Mouse (Mus musculus): Measurements from ENCODE around the gene 4930579F01Rik. TPM values are rescaled to one million over a fixed set of nuclear protein-coding genes. Genes with fewer than 3 reads are reported as not detected.

4930579F01Rik gene
- polyA plus RNA-seq, 1 experiment from 2014 or later: 0.14 TPM

DNA sequence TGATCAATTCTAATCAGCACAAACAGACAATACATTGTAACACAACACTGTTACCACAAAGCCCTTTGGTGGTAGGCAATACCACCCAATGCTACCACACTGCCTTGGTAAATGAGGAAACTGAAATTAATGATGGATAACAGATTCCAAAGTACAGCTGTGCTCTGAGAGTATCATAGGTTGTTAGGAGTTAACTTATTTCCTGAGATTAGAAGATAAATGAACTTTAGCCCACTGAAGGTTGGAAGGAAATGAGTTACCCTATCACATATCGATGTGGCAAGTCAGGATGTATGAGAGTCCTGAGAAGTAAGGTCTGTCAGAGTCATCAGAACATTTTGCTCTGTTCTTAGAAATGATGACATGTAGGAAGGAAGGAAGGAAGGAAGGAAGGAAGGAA, 59.1 kb downstream of the 4930579F01Rik start:
- no peaks in the 10 kb centered on the region for H3K27me3 ChIP-seq (ENCODE audit: insufficient read depth, low read length)
- no peak overlapping the region for H3K27ac ChIP-seq
- TF ChIP-seq CTCF (IDR thresholded peaks at IDR 0.05; ENCODE audit: low read depth): no peak
- H3K36me3 ChIP-seq (ENCODE audit: insufficient read depth, low read length): no peaks in the 10 kb centered on the region
- H3K9ac ChIP-seq (ENCODE audit: low read depth, low read length): no peak overlapping the region
- no peak overlapping the region for H3K4me2 ChIP-seq (ENCODE audit: low read length)
- WGBS: 51% methylated on average over 1 of the region's 1 CpGs
- H3K4me1 ChIP-seq (replicated peaks; ENCODE audit: insufficient read depth, low read length): no peaks in the 10 kb centered on the region
- ATAC-seq (replicated peaks; ENCODE audit: low FRiP score, low read depth) (no peak), DNase-seq (ENCODE audit: low spot score) (no peak)
- H3K9me3 ChIP-seq (replicated peaks; ENCODE audit: low read length): no peaks in the 10 kb centered on the region
- no peak overlapping the region for H3K4me3 ChIP-seq (replicated peaks; ENCODE audit: low read depth, low read length)

DNA sequence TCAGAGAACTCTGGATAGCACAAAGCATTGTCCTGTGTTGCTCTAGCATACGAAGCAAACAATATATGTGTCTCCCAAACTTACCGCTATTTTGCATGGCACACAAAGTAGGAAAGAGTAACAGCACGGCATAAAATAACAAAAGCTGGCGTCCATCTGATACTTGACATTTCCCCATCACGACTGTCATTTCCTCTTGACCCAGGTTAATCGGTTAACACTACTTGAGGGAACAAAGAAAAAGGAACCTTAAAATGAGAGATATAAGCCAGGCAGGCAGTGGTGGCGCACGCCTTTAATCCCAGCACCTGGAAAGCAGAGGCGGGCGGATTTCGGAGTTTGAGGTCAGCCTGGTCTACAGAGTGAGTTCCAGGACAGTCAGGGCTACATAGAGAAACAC, 59.7 kb downstream of the 4930579F01Rik start:
- Histone ChIP-seq H3K9me3 (replicated peaks; ENCODE audit: low read length) (no peaks in the 10 kb centered on the region), H3K9ac (ENCODE audit: low read depth, low read length) (no peak overlapping the region), H3K4me3 (replicated peaks; ENCODE audit: low read depth, low read length) (no peak overlapping the region), H3K36me3 (ENCODE audit: insufficient read depth, low read length) (no peaks in the 10 kb centered on the region), H3K4me2 (ENCODE audit: low read length) (no peak overlapping the region), H3K27ac (no peak overlapping the region), H3K4me1 (replicated peaks; ENCODE audit: insufficient read depth, low read length) (no peaks in the 10 kb centered on the region), H3K27me3 (ENCODE audit: insufficient read depth, low read length) (no peaks in the 10 kb centered on the region)
- 77% methylated on average over 11 of the region's 11 CpGs for WGBS
- TF ChIP-seq CTCF (IDR thresholded peaks at IDR 0.05; ENCODE audit: low read depth): no peak
- no peak for DNase-seq (ENCODE audit: low spot score)
- no peak for ATAC-seq (replicated peaks; ENCODE audit: low FRiP score, low read depth)

DNA sequence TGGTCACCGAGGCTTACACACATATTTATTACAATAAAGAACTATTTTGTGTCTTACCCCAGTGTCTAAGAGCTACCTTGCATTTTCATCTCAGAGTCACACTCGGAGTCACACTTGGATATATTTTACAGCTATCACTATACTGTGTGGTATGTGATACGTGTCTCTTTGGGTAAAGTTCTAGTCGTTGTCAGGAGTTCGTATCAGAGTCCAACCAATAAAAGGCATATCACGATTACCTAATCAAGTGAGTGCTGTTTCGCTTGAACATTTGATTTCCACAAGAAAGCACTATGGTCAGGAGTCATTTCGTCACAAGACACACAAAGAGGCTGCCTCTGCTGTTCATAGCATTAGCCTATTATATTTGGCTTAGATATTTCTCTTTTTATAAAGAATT, 60.2 kb downstream of the 4930579F01Rik start:
- 84% methylated on average over 8 of the region's 8 CpGs for WGBS
- no peak for DNase-seq (ENCODE audit: low spot score)
- no peak overlapping the region for H3K4me2 ChIP-seq (ENCODE audit: low read length)
- no peak overlapping the region for H3K9ac ChIP-seq (ENCODE audit: low read depth, low read length)
- no peak for ATAC-seq (replicated peaks; ENCODE audit: low FRiP score, low read depth)
- H3K27ac ChIP-seq: no peak overlapping the region
- H3K4me1 ChIP-seq (replicated peaks; ENCODE audit: insufficient read depth, low read length): no peaks in the 10 kb centered on the region
- H3K9me3 ChIP-seq (replicated peaks; ENCODE audit: low read length): no peaks in the 10 kb centered on the region
- no peaks in the 10 kb centered on the region for H3K36me3 ChIP-seq (ENCODE audit: insufficient read depth, low read length)
- no peaks in the 10 kb centered on the region for H3K27me3 ChIP-seq (ENCODE audit: insufficient read depth, low read length)
- H3K4me3 ChIP-seq (replicated peaks; ENCODE audit: low read depth, low read length): no peak overlapping the region
- no peak for TF ChIP-seq CTCF (IDR thresholded peaks at IDR 0.05; ENCODE audit: low read depth)

DNA sequence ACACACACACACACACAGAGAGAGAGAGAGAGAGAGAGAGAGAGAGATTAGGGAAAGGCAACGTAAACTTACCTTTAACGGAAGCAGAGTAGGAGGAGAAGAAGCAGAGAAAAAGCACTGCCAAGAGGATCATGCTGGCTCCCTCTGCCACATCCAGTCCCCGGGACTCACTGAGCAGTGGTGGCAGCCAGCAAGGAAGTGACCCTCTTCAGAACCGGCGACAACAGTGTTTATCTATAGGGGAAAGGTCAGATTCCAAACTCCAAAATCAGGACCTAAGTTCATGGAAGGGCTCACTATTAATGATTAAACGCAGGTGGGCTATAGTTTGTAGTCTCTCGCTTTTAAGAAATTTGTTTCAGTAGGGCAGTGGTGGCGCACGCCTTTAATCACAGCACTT, 62.5 kb downstream of the 4930579F01Rik start:
- DNase-seq (ENCODE audit: low spot score): no peak

DNA sequence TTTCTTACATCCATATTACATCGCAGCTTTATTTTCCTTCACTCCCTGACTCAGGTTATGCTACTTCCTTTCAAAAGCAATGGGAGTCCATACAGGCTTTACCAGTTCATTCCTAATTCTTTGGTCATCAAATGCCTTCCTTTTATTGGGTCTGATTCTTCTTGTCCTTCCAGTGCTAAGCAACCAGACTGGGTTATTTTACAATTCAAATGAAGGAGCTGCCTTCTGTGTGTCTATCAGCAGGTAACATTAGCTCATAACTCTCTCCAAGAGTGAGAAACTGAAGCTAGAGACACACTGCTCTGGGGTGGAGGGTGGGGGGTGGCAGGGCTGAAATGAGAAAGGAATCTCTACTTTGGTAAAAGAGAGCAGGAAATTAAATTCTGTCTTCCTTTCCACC, 62.9 kb downstream of the 4930579F01Rik start:
- no peaks in the 10 kb centered on the region for H3K27me3 ChIP-seq (ENCODE audit: insufficient read depth, low read length)
- H3K4me1 ChIP-seq (replicated peaks; ENCODE audit: insufficient read depth, low read length): no peaks in the 10 kb centered on the region
- no peaks in the 10 kb centered on the region for H3K36me3 ChIP-seq (ENCODE audit: insufficient read depth, low read length)
- ATAC-seq (replicated peaks; ENCODE audit: low FRiP score, low read depth) (no peak), DNase-seq (ENCODE audit: low spot score) (no peak)
- no peak overlapping the region for H3K9ac ChIP-seq (ENCODE audit: low read depth, low read length)
- no peak for TF ChIP-seq CTCF (IDR thresholded peaks at IDR 0.05; ENCODE audit: low read depth)
- no peak overlapping the region for H3K4me2 ChIP-seq (ENCODE audit: low read length)
- no peak overlapping the region for H3K27ac ChIP-seq
- 67% methylated on average over 1 of the region's 1 CpGs for WGBS
- H3K9me3 ChIP-seq (replicated peaks; ENCODE audit: low read length): no peaks in the 10 kb centered on the region
- H3K4me3 ChIP-seq (replicated peaks; ENCODE audit: low read depth, low read length): no peak overlapping the region

More for the DNA sequence above, 62.5 kb downstream of the 4930579F01Rik start:
- H3K4me2 ChIP-seq (ENCODE audit: low read length): no peak overlapping the region
- TF ChIP-seq CTCF (IDR thresholded peaks at IDR 0.05; ENCODE audit: low read depth): no peak
- no peaks in the 10 kb centered on the region for H3K27me3 ChIP-seq (ENCODE audit: insufficient read depth, low read length)
- no peak overlapping the region for H3K27ac ChIP-seq
- H3K9ac ChIP-seq (ENCODE audit: low read depth, low read length): no peak overlapping the region
- H3K4me3 ChIP-seq (replicated peaks; ENCODE audit: low read depth, low read length): no peak overlapping the region
- 53% methylated on average over 9 of the region's 9 CpGs for WGBS
- H3K9me3 ChIP-seq (replicated peaks; ENCODE audit: low read length): no peaks in the 10 kb centered on the region
- H3K36me3 ChIP-seq (ENCODE audit: insufficient read depth, low read length): no peaks in the 10 kb centered on the region
- ATAC-seq (replicated peaks; ENCODE audit: low FRiP score, low read depth): no peak
- no peaks in the 10 kb centered on the region for H3K4me1 ChIP-seq (replicated peaks; ENCODE audit: insufficient read depth, low read length)

DNA sequence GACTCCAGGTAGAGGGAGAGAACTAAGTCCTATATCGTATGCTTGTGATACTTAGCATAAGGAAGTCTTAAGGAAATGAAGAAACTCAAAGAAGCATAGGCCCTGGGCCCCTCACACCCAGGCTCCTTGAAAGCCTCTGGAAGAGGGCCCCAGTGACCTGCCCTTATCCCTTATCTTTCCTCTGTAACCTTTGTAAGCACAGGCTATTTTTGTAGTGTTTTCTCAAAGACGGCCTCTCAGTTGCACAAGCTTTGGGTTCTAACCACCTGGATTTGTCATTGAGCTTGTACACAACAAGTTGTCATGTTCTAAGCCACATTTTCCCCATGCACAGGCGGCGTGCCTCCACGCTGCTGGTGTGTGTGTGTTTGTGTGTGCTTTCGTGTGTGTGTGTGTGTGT, 64.5 kb downstream of the 4930579F01Rik start:
- ATAC-seq (replicated peaks; ENCODE audit: low FRiP score, low read depth): no peak
- H3K9ac ChIP-seq (ENCODE audit: low read depth, low read length): no peak overlapping the region
- H3K27me3 ChIP-seq (ENCODE audit: insufficient read depth, low read length): no peaks in the 10 kb centered on the region
- no peak for TF ChIP-seq CTCF (IDR thresholded peaks at IDR 0.05; ENCODE audit: low read depth)
- no peak overlapping the region for H3K4me2 ChIP-seq (ENCODE audit: low read length)
- H3K36me3 ChIP-seq (ENCODE audit: insufficient read depth, low read length): no peaks in the 10 kb centered on the region
- DNase-seq (ENCODE audit: low spot score): no peak
- 91% methylated on average over 6 of the region's 6 CpGs for WGBS
- no peak overlapping the region for H3K27ac ChIP-seq
- H3K4me1 ChIP-seq (replicated peaks; ENCODE audit: insufficient read depth, low read length): no peaks in the 10 kb centered on the region
- no peaks in the 10 kb centered on the region for H3K9me3 ChIP-seq (replicated peaks; ENCODE audit: low read length)
- no peak overlapping the region for H3K4me3 ChIP-seq (replicated peaks; ENCODE audit: low read depth, low read length)

DNA sequence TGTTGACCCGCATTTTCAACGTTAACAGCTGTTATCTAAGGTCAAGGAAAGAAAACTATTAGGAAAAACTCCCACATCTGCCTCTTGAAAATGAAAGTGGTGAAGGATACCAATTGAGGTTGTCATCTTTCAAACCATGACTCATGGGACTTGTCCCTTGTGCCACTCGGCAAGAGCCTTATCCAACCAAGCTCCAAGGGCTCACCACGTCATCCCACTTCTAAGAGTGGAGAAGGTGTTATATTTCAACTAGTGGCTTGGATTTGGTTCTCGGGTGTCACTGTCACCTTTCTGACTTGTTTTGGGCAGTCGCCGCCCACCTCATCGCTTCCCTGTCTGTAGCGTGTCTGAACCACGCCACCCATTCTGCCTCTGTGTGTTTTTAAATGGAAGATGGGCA, 69.8 kb downstream of the 4930579F01Rik start:
- H3K36me3 ChIP-seq (ENCODE audit: insufficient read depth, low read length): no peaks in the 10 kb centered on the region
- no peaks in the 10 kb centered on the region for H3K4me1 ChIP-seq (replicated peaks; ENCODE audit: insufficient read depth, low read length)
- H3K9me3 ChIP-seq (replicated peaks; ENCODE audit: low read length): no peaks in the 10 kb centered on the region
- 56% methylated on average over 10 of the region's 10 CpGs for WGBS
- ATAC-seq (replicated peaks; ENCODE audit: low FRiP score, low read depth): no peak
- no peak overlapping the region for H3K27ac ChIP-seq
- no peak for DNase-seq (ENCODE audit: low spot score)
- no peak overlapping the region for H3K4me2 ChIP-seq (ENCODE audit: low read length)
- no peak overlapping the region for H3K4me3 ChIP-seq (replicated peaks; ENCODE audit: low read depth, low read length)
- no peak overlapping the region for H3K9ac ChIP-seq (ENCODE audit: low read depth, low read length)
- H3K27me3 ChIP-seq (ENCODE audit: insufficient read depth, low read length): no peaks in the 10 kb centered on the region
- TF ChIP-seq CTCF (IDR thresholded peaks at IDR 0.05; ENCODE audit: low read depth): no peak
